18 mouse cellular contexts compared by ENCODE assay signal in the genomic region with DNA sequence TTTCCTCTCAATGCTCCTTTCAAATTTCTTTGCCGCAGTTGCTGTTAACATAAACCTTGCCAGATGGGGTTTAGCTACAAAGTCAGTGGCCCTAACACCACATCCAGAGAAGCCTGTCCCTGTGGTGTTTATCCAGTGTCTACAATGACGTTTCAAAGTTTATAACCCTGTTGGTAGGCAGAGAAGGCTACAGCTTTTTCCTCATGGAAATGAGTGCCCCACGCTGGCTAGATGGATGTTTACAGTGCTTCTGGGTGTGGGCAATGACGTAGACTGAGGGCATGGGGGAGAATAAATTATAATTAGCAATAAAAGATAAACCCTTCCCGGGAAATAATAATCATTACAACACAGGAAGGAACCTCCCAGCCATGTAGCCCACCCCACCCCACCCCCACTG. TPM values are rescaled to one million over a fixed set of nuclear protein-coding genes. Genes with fewer than 3 reads are reported as not detected.
A peak's percentile ranks its signal among the peaks of the same experiment; 100 is the strongest.
DNase-seq lines count a peak whose midpoint lies in the region; ATAC-seq lines count a peak whose summit lies in the region.
"Had no signal": no experiment of that assay in that cellular context is flagged by ENCODE, and none has a peak within 500 bp of the region (broad histone marks: within the 10 kb centered on the region; RNA-seq: fewer than 3 reads in every experiment).

No protein-coding gene starts in this region.

- H3K9ac ChIP-seq in kidney, embryonic 15.5 days = no peak overlapping the region
- H3K9ac ChIP-seq in kidney, embryonic 14.5 days (ENCODE audit: low read depth, low read length) = no peak overlapping the region
- no peak overlapping the region for H3K9ac ChIP-seq in intestine, embryonic 15.5 days
- H3K9ac ChIP-seq: heart, embryonic 15.5 days; midbrain, embryonic 13.5 days had no signal

- no peaks in the 10 kb centered on the region for H3K9me3 ChIP-seq in kidney, embryonic 15.5 days (replicated peaks)
- no peaks in the 10 kb centered on the region for H3K9me3 ChIP-seq in kidney, embryonic 14.5 days (ENCODE audit: control insufficient read depth, low read length)
- H3K9me3 ChIP-seq in intestine, embryonic 15.5 days = no peaks in the 10 kb centered on the region
- H3K9me3 ChIP-seq: heart, embryonic 15.5 days; midbrain, embryonic 13.5 days had no signal

- H3K27me3 ChIP-seq in kidney, embryonic 15.5 days = no peaks in the 10 kb centered on the region
- H3K27me3 ChIP-seq in kidney, embryonic 14.5 days (ENCODE audit: control insufficient read depth, insufficient read depth, low read length) = no peaks in the 10 kb centered on the region
- no peaks in the 10 kb centered on the region for H3K27me3 ChIP-seq in intestine, embryonic 15.5 days (replicated peaks)
- H3K27me3 ChIP-seq: heart, embryonic 15.5 days; midbrain, embryonic 13.5 days had no signal

- H3K4me2 ChIP-seq in kidney, embryonic 15.5 days = 0 out of 2 replicates have a peak overlapping the region, but pooled peaks have one; percentile 0
- no peak overlapping the region for H3K4me2 ChIP-seq in kidney, embryonic 14.5 days (replicated peaks; ENCODE audit: low read depth, low read length)
- 0 out of 2 replicates have a peak overlapping the region, but pooled peaks have one; percentile 3 for H3K4me2 ChIP-seq in intestine, embryonic 15.5 days (replicated peaks)
- H3K4me2 ChIP-seq: heart, embryonic 15.5 days; midbrain, embryonic 13.5 days had no signal

- DNase-seq in lung, adult 18-20 months = peak; percentile 63 to 81
- DNase-seq in lung, postnatal 25 days (ENCODE audit: low spot score) = peak; percentile 70
- no peak for DNase-seq in right cerebral cortex, postnatal 10 days (ENCODE audit: low spot score in 2 of 2)
- DNase-seq in adrenal gland, adult 18-20 months (ENCODE audit: low spot score in 2 of 2) = no peak
- no peak for DNase-seq in retina, postnatal 1 day
- DNase-seq: adrenal gland, postnatal 14 days; cerebellum, adult 18-20 months; heart, adult 18-20 months; right cerebral cortex, adult 18-20 months; spleen, adult 18-20 months; thymus, postnatal 4 days had no signal

- no peak overlapping the region for H3K4me3 ChIP-seq in kidney, embryonic 15.5 days (replicated peaks)
- H3K4me3 ChIP-seq in kidney, embryonic 14.5 days (ENCODE audit: low read length) = no peak overlapping the region
- no peak overlapping the region for H3K4me3 ChIP-seq in intestine, embryonic 15.5 days (replicated peaks)
- H3K4me3 ChIP-seq: erythroblast, embryonic 14.5 days; heart, embryonic 15.5 days; midbrain, embryonic 13.5 days had no signal

- H3K27ac ChIP-seq in kidney, embryonic 15.5 days = peak overlapping the region; percentile 61
- no peak overlapping the region for H3K27ac ChIP-seq in kidney, embryonic 14.5 days (ENCODE audit: low read depth, low read length)
- no peak overlapping the region for H3K27ac ChIP-seq in intestine, embryonic 15.5 days
- H3K27ac ChIP-seq: heart, embryonic 15.5 days; midbrain, embryonic 13.5 days had no signal

- no peaks in the 10 kb centered on the region for H3K36me3 ChIP-seq in kidney, embryonic 15.5 days
- H3K36me3 ChIP-seq in kidney, embryonic 14.5 days (ENCODE audit: control insufficient read depth, insufficient read depth, low read length) = no peaks in the 10 kb centered on the region
- no peaks in the 10 kb centered on the region for H3K36me3 ChIP-seq in intestine, embryonic 15.5 days
- H3K36me3 ChIP-seq: heart, embryonic 15.5 days; midbrain, embryonic 13.5 days had no signal

- H3K4me1 ChIP-seq in kidney, embryonic 15.5 days = peaks cover 32% of the 10 kb centered on the region
- peaks cover 19% of the 10 kb centered on the region; the same call in 1 of the 2 replicates for H3K4me1 ChIP-seq in kidney, embryonic 14.5 days (ENCODE audit: control insufficient read depth, insufficient read depth, low read length)
- peaks cover 8% of the 10 kb centered on the region; the same call in 1 of the 2 replicates for H3K4me1 ChIP-seq in intestine, embryonic 15.5 days (replicated peaks)
- H3K4me1 ChIP-seq: heart, embryonic 15.5 days; midbrain, embryonic 13.5 days had no signal

- WGBS in kidney, embryonic 15.5 days = 19% methylated on average over 5 of the region's 5 CpGs
- WGBS in kidney, embryonic 14.5 days = 18% methylated on average over 5 of the region's 5 CpGs
- WGBS in intestine, embryonic 15.5 days = 25% methylated on average over 5 of the region's 5 CpGs

- 0 out of 2 replicates have a peak, but pooled peaks have one; percentile 10 for ATAC-seq in kidney, embryonic 15.5 days (replicated peaks; ENCODE audit: low FRiP score)
- no peak for ATAC-seq in kidney, embryonic 14.5 days (ENCODE audit: low FRiP score, low TSS enrichment)
- peak; percentile 61 for ATAC-seq in intestine, embryonic 15.5 days
- ATAC-seq: inflammation-experienced regulatory T-cells, adult 6 months; midbrain, embryonic 13.5 days had no signal

RNA-seq across cellular contexts. Expression of a gene that starts 37.1 kb away (rescaled TPM):
- 19.6 and 22.6 TPM in 2 replicates for polyA plus RNA-seq in kidney, embryonic 15.5 days (2015; fragmentation: Nextera tagmentation; extraction: Ambion mirVana)
- 16.5 and 26.0 TPM in 2 replicates for polyA plus RNA-seq in kidney, embryonic 14.5 days (2014; fragmentation: Nextera tagmentation; extraction: Ambion mirVana)
- 16.1 and 17.8 TPM in 2 replicates for polyA plus RNA-seq in intestine, embryonic 15.5 days (2015; fragmentation: Nextera tagmentation; extraction: Ambion mirVana)
- total RNA-seq in adrenal gland, adult 18-20 months (2021) = 10 to 100 TPM; 27.5 to 28.7 TPM

Comparison
In these comparisons a context has a peak if more than half of its experiments do, and no peak if none do; other contexts are left out.
1. DNase-seq: peak in lung, adult 18-20 months (2 of 2) and lung, postnatal 25 days (single experiment); none in right cerebral cortex, postnatal 10 days (0 of 2), adrenal gland, adult 18-20 months (0 of 2) and retina, postnatal 1 day (single experiment).